Mouse (Mus musculus): ENCODE data around the gene Dapk2. TPM values are rescaled to one million over a fixed set of nuclear protein-coding genes. Genes with fewer than 3 reads are reported as not detected.
A peak's percentile ranks its signal among the peaks of the same experiment; 100 is the strongest.

Dapk2 gene
- total RNA-seq, 2 experiments from 2014 or later: 5.1 to 5.3 TPM

GRCm38 (mm10) chr9:66294980-66295410 is 137.0 kb downstream of the Dapk2 start:
- DNase-seq: peak; percentile 62 to 65
- intact Hi-C loops (cut with DNase I): no loop called here

- DNase-seq: no peak
- intact Hi-C loops (cut with DNase I): no loop called here
These were observed 137.6 kb downstream of the Dapk2 start for GRCm38 (mm10) chr9:66295577-66296120.

GRCm38 (mm10) chr9:66298783-66299182 is 140.8 kb downstream of the Dapk2 start:
- intact Hi-C loops (cut with DNase I): no loop called here
- no peak for DNase-seq

GRCm38 (mm10) chr9:66300448-66301027 is 142.5 kb downstream of the Dapk2 start:
- DNase-seq: no peak
- intact Hi-C loops (cut with DNase I): no loop called here

GRCm38 (mm10) chr9:66304320-66305090 is 146.5 kb downstream of the Dapk2 start:
- no peak for DNase-seq
- intact Hi-C loops (cut with DNase I): no loop called here

GRCm38 (mm10) chr9:66305121-66306112 is 147.4 kb downstream of the Dapk2 start:
- DNase-seq: peak; percentile 27 to 37
- intact Hi-C loops (cut with DNase I): no loop called here

GRCm38 (mm10) chr9:66306414-66306813 is 148.4 kb downstream of the Dapk2 start:
- DNase-seq: no peak
- intact Hi-C loops (cut with DNase I): no loop called here

GRCm38 (mm10) chr9:66307341-66307740 is 149.3 kb downstream of the Dapk2 start:
- intact Hi-C loops (cut with DNase I): no loop called here
- peak; percentile 69 to 77 for DNase-seq

GRCm38 (mm10) chr9:66308741-66309140 is 150.7 kb downstream of the Dapk2 start:
- DNase-seq: no peak
- intact Hi-C loops (cut with DNase I): no loop called here

- DNase-seq: no peak
- intact Hi-C loops (cut with DNase I): no loop called here
These were observed 153.4 kb downstream of the Dapk2 start for GRCm38 (mm10) chr9:66311458-66311857.

GRCm38 (mm10) chr9:66316603-66317002 is 158.6 kb downstream of the Dapk2 start:
- no peak for DNase-seq
- intact Hi-C loops (cut with DNase I): no loop called here

Other genes with a start within 250 kb of the Dapk2 start
- 10 to 100 TPM; 21.1 to 21.4 TPM for gene Trip4, start 249.4 kb upstream of the Dapk2 start, total RNA-seq (2021)
- 10 to 100 TPM; 15.3 to 18.6 TPM for gene Csnk1g1, start 249.3 kb upstream of the Dapk2 start, total RNA-seq (2021)
- gene Ppib, start 98.0 kb upstream of the Dapk2 start, total RNA-seq (2021): 100 to 1,000 TPM; 262 to 272 TPM
- gene Snx22, start 88.5 kb upstream of the Dapk2 start, total RNA-seq (2021): 1 to 10 TPM in 1 of 2 experiments, under 1 TPM in 1; 0.81 to 1.1 TPM
- gene Snx1, start 31.6 kb upstream of the Dapk2 start, total RNA-seq (2021): 10 to 100 TPM; 38.5 to 41.3 TPM
- gene Ciao2a, start 31.6 kb upstream of the Dapk2 start, total RNA-seq (2021): 10 to 100 TPM; 84.0 to 85.4 TPM
- 10 to 100 TPM; 48.3 to 50.4 TPM for gene Herc1, start 192.2 kb downstream of the Dapk2 start, total RNA-seq (2021)